Mouse (Mus musculus): ENCODE measurements around the gene Vgll1. TPM values are rescaled to one million over a fixed set of nuclear protein-coding genes. Genes with fewer than 3 reads are reported as not detected.

The Vgll1 gene
- polyA plus RNA-seq, 1 experiment from 2014 or later: 0.36 TPM

- Histone ChIP-seq H3K4me3 (replicated peaks; ENCODE audit: low read depth, low read length) (no peak overlapping the region), H3K36me3 (ENCODE audit: insufficient read depth, low read length) (no peaks in the 10 kb centered on the region), H3K9ac (ENCODE audit: low read depth, low read length) (no peak overlapping the region), H3K27ac (no peak overlapping the region), H3K4me1 (replicated peaks; ENCODE audit: insufficient read depth, low read length) (no peaks in the 10 kb centered on the region), H3K9me3 (replicated peaks; ENCODE audit: low read length) (no peaks in the 10 kb centered on the region), H3K4me2 (ENCODE audit: low read length) (no peak overlapping the region), H3K27me3 (ENCODE audit: insufficient read depth, low read length) (no peaks in the 10 kb centered on the region)
- 72% methylated on average over 1 of the region's 1 CpGs for WGBS
- ATAC-seq (replicated peaks; ENCODE audit: low FRiP score, low read depth) (no peak), DNase-seq (ENCODE audit: low spot score) (no peak)
- TF ChIP-seq CTCF (IDR thresholded peaks at IDR 0.05; ENCODE audit: low read depth): no peak
Observed at GRCm38 (mm10) chrX:57153520-57153919, 65.6 kb downstream of the Vgll1 start.

Other genes starting within 250 kb of the Vgll1 start
- gene Adgrg4, start 217.9 kb upstream of the Vgll1 start, polyA plus RNA-seq (2015; fragmentation: Nextera tagmentation; extraction: Ambion mirVana): 0.04 TPM in 1 of 2 replicates, not detected in the other
- gene Brs3, start 45.0 kb upstream of the Vgll1 start, polyA plus RNA-seq (2015; fragmentation: Nextera tagmentation; extraction: Ambion mirVana): not detected in 2 replicates
- 66.8 and 71.2 TPM in 2 replicates for gene Htatsf1, start 34.5 kb upstream of the Vgll1 start, polyA plus RNA-seq (2015; fragmentation: Nextera tagmentation; extraction: Ambion mirVana)
- gene Cd40lg, start 124.0 kb downstream of the Vgll1 start, polyA plus RNA-seq (2015; fragmentation: Nextera tagmentation; extraction: Ambion mirVana): not detected in 2 replicates

Measured in kidney, postnatal 0 days (tissue).